Mouse (Mus musculus) layer of hippocampus, postnatal 25 days (tissue): ENCODE measurements around the gene Hlf. TPM values are rescaled to one million over a fixed set of nuclear protein-coding genes. Genes with fewer than 3 reads are reported as not detected.

ENCODE experiments used
- DNase-seq, 2 experiments: peaks; one replicate each; pipeline ENCODE4 v3.0.0; 2022; ENCODE audit warnings: mixed read lengths in 2 of 2, low spot score in 1 of 2; ENCODE audit errors: extremely low spot score in 1 of 2
- total RNA-seq, 2 experiments: library from RNA; stranded (reverse); gene quantifications; 2 replicates each; pipeline ENCODE4 v1.2.3; 2021

Gene Hlf
- total RNA-seq, 2 experiments from 2014 or later: 65.0 to 70.5 TPM

- no peak for DNase-seq
These were observed 19.1 kb downstream of the Hlf start for GRCm38 (mm10) chr11:90371470-90372100.

DNA sequence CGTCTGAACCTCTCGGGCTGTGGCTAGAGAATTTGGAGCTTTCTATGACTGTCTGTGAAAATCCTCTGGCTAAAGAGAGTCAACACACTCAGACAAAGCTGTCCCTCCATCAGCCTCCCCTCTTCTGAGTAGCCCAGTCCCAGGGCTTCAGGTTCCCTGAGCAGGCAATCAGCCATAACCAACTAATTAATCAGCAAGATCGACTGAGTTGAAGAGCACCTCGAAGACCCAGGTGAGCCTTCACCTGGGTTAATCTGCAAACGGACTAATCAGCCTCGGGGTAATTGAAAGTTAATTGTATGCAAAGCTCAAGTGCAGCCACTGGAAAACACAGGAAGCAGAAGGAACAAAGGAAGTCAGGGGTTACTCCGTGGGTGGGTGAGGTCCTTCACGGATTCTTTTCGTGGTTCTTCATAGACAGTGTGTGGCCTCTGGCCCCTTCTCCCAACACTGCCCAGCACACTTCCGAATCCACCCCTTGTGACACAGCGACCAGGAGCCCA is 19.9 kb downstream of the Hlf start:
- no peak for DNase-seq

GRCm38 (mm10) chr11:90370367-90370766 is 20.3 kb downstream of the Hlf start:
- DNase-seq: no peak

- DNase-seq: peak; percentile 71 to 92
These were observed 21.1 kb downstream of the Hlf start for GRCm38 (mm10) chr11:90369605-90370004.

- DNase-seq: no peak
These were observed 21.6 kb downstream of the Hlf start for GRCm38 (mm10) chr11:90369115-90369514.

GRCm38 (mm10) chr11:90367894-90368860 is 22.5 kb downstream of the Hlf start:
- no peak for DNase-seq

GRCm38 (mm10) chr11:90364865-90365264 is 25.8 kb downstream of the Hlf start:
- DNase-seq: no peak

GRCm38 (mm10) chr11:90363821-90364497 is 26.7 kb downstream of the Hlf start:
- DNase-seq: no peak

- peak in 1 of 2 experiments; percentile 60 for DNase-seq
These were observed 27.3 kb downstream of the Hlf start for GRCm38 (mm10) chr11:90363406-90363805.

- no peak for DNase-seq
These were observed 30.2 kb downstream of the Hlf start for GRCm38 (mm10) chr11:90360536-90360935.

GRCm38 (mm10) chr11:90358063-90358462 is 32.6 kb downstream of the Hlf start:
- DNase-seq: no peak

- DNase-seq: no peak
These were observed 33.3 kb downstream of the Hlf start for GRCm38 (mm10) chr11:90357371-90357770.

GRCm38 (mm10) chr11:90356495-90357304 is 34.0 kb downstream of the Hlf start:
- DNase-seq: no peak

DNA sequence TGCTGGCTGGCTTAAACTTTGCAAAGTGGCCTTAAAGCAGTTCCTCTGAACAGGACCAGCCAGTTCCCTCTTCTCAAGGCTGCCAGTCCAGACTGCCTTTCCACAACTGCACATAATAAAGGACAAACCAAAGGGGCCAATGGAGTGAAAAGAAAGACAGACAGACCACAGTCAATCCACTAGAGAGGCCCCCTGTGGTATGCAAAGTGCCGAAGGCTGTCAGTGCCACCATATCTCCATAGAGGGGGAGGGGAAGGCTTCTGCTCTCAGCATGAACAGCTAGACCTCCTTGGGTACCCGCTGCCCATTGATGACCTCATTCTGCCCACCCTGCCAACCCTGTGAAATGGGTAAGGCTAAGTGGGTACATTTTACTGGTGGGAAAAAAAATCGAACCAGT is 34.7 kb downstream of the Hlf start:
- DNase-seq: no peak

DNA sequence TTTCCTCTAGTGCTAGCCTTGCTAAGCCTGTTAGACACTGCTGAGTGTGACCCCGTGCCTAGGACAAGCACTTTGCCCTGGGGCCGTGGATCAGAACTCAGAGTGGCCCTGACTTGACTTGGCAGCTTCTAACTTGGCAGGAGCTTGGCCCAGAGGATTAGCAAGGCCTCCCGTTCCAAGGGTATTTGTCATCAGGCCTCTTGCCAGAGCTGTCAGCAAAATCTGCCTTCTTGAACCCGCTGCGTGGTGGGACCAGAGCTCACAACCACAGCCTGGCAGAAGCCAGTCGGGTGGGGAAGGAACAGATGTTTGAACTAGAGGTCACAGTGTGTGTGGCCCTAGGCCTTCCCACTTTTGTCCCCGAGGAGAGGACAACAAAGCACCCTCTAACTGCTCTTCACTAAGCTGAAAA is 35.4 kb downstream of the Hlf start:
- no peak for DNase-seq

DNA sequence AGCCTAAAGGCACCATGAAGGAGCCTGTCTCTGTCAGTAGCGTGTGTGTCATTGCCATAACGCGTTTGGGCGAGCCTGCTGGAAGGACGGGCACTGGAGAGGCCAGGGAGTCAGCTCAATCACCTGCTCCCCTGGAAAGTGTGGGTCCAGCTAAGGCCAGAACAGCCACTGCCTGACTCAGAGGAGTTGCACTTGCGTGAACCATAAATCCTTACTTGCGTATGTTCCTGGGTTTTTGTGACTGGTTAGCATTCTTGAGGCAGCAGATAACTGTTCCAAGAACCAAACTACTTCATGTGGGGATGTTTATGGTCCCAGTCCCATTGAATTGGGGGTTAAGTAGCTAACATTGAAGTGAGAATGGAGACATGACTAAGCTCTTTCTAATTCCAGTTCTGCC is 38.0 kb downstream of the Hlf start:
- DNase-seq: no peak

- DNase-seq: no peak
These were observed 40.6 kb downstream of the Hlf start for GRCm38 (mm10) chr11:90350153-90350512.

- DNase-seq: no peak
These were observed 41.1 kb downstream of the Hlf start for GRCm38 (mm10) chr11:90349486-90350152.

DNA sequence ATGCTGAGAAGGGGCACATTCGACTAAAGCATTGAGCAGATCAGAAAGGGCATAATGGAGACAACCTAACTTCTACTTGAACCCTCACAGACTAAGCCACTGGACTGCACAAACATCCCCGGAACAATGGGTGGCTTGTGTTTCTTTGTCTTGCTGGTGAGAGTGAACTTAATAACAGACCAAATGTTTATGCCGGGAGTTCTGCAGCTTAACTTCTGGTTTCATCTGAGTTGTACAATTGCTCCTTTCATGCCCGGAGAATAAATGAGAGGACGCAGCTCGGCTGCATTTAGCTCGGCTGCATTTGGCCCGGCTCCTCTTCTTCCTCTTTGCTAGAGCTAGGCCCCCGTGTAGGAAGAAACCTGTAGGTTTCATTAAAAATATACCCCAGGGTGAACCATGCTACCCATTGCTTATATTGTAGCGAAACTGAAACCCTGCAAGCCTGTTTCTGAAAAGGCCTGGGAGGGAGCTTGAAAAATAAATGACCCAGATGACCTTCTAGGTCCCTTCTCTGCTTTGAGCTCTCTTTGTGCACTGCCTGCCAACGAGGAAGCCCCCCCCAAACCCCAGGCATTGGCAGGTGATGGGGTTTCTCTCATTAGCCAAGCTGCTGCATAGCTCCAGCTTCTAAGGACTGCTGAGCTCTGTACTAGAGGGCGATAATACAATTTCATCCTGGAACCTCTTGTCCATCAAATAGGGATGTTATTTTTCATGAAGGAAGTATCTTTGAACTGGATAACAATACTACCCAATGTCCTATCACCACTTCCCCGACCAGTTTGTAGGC is 42.8 kb downstream of the Hlf start:
- no peak for DNase-seq
